Mouse (Mus musculus) bone marrow, adult 2 months (tissue): ENCODE measurements around the gene Tpsb2.

Experiments used
- CTCF ChIP-seq: fragments of 200-500 bp; IDR thresholded peaks from 2 replicates; pipeline ENCODE4 v1.5.1; 2011; ENCODE audit warnings: low read length, control low read depth; ENCODE audit not compliant: control insufficient read depth, insufficient read depth
- POLR2A ChIP-seq: fragments of 200-500 bp; IDR thresholded peaks from 2 replicates; pipeline ENCODE4 v1.6.1; 2011; ENCODE audit warnings: low read depth, mild to moderate bottlenecking, control low read depth, low read length, borderline replicate concordance; ENCODE audit not compliant: control insufficient read depth

DNA sequence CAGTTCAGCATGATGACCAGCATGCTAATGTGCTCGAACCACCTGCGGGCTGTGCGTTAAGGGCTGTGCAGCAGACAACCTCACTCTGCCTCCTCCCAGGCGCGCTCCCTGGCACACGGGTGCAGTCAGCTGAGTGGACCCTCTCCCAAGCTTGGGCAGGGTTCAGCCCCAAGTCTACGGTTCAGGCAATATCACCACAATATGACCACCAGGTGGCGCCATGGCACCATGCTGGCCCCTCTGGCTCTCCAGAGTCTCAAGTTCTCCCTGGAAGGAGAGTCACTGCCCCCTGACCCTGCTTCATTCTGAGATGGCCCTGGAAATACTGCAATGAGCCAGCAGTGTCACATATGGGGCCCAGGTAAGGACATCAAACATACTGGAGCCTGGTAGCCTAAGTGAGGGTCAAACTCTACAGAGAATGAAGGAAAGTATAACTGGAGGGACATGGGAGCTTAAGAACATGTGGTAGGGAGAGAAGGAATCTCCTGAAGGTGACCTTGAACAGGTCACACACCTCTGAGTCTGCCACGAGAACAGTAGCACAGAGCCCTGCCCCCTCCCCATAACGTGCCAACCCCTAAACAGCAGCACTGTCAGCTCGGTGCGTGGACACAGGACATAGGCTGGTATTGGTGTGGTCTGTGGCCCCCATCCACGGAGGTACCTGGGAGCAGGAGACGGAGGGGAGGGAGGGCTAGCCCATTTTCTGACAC, 31.9 kb downstream of the Tpsb2 start:
- TF ChIP-seq CTCF (peak; percentile 87), POLR2A (no peak)
